Mouse (Mus musculus) hindbrain, postnatal 0 days (tissue): ENCODE measurements around the gene Nxph4. TPM values are rescaled to one million over a fixed set of nuclear protein-coding genes. Genes with fewer than 3 reads are reported as not detected.
A peak's percentile ranks its signal among the peaks of the same experiment; 100 is the strongest.

Experiments
- ATAC-seq: fragments of 200-750 bp; cut with Nextera tagmentation; 2 replicates; pipeline ENCODE4 v1.8.0; 2017; ENCODE audit warnings: mild to moderate bottlenecking, moderate TSS enrichment, moderate library complexity
- DNase-seq: peaks from one replicate; pipeline ENCODE4 v3.0.0-alpha.2; 2015; ENCODE audit warnings: low spot score
- H3K27ac ChIP-seq: fragments of 300-500 bp; sonication (generic); 2 replicates; pipeline ENCODE4 v1.5.1; 2014; ENCODE audit warnings: mild to moderate bottlenecking
- H3K27me3 ChIP-seq: fragments of 300-500 bp; sonication (generic); 2 replicates; pipeline ENCODE4 v1.6.1; 2014; ENCODE audit warnings: low read length, mixed read lengths; ENCODE audit not compliant: insufficient read depth
- H3K36me3 ChIP-seq: fragments of 300-500 bp; sonication (generic); 2 replicates; pipeline ENCODE4 v1.6.1; 2014; ENCODE audit warnings: low read length, mixed read lengths; ENCODE audit not compliant: insufficient read depth
- H3K4me1 ChIP-seq: fragments of 300-500 bp; sonication (generic); 2 replicates; pipeline ENCODE4 v1.6.1; 2014; ENCODE audit warnings: antibody characterized with exemption, low read length, mixed read lengths; ENCODE audit not compliant: insufficient read depth
- H3K4me2 ChIP-seq: fragments of 300-500 bp; sonication (generic); 2 replicates; pipeline ENCODE4 v1.6.1; 2014; ENCODE audit warnings: low read depth, mild to moderate bottlenecking, low read length, moderate library complexity, mixed read lengths
- H3K4me3 ChIP-seq: fragments of 300-500 bp; sonication (generic); 2 replicates; pipeline ENCODE4 v1.5.1; 2014; ENCODE audit warnings: low read length
- H3K9ac ChIP-seq: fragments of 300-500 bp; sonication (generic); replicated peaks from 2 replicates; pipeline ENCODE4 v1.6.1; 2014; ENCODE audit warnings: mild to moderate bottlenecking, low read length, moderate library complexity, mixed read lengths
- H3K9me3 ChIP-seq: fragments of 300-500 bp; sonication (generic); 2 replicates; pipeline ENCODE4 v1.6.1; 2016; ENCODE audit warnings: low read length, mixed read lengths
- CTCF ChIP-seq: IDR thresholded peaks from 2 replicates; pipeline ENCODE4 v1.5.1; 2016; ENCODE audit warnings: antibody characterized with exemption, control low read depth, low read depth
- WGBS: fragments of 180-500 bp; shearing (Covaris S2); extraction: QIAGEN DNeasy Blood & Tissue Kit; methylation state at CpG from one replicate; pipeline ENCODE4 v1.1.7; 2014; 5-methylcytosine and 5-hydroxymethylcytosine counted together
- polyA plus RNA-seq: library from polyadenylated mRNA; unstranded; fragments of >200 nt; fragmentation: Nextera tagmentation; extraction: Ambion mirVana; gene quantifications from 2 replicates; pipeline ENCODE4 v1.2.1, GENCODE M21; 2015
- total RNA-seq: library from RNA; depleted of rRNA; stranded (reverse); fragments of >200 nt; gene quantifications from 2 replicates; pipeline ENCODE4 v1.2.3, GENCODE M21; 2014

Nxph4 gene
- total and polyA plus RNA-seq, 2 experiments from 2014 or later: 26.0 to 146 TPM

GRCm38 (mm10) chr10:127519041-127519701 is 15.2 kb downstream of the Nxph4 start:
- DNase-seq: no peak

GRCm38 (mm10) chr10:127517941-127518340 is 16.4 kb downstream of the Nxph4 start:
- no peak for ATAC-seq

More at GRCm38 (mm10) chr10:127519041-127519701, 15.2 kb downstream of the Nxph4 start:
- TF ChIP-seq CTCF: no peak
- no peak overlapping the region for H3K27ac ChIP-seq
- no peak overlapping the region for H3K9ac ChIP-seq
- WGBS: 90% methylated on average over 26 of the region's 26 CpGs
- ATAC-seq: no peak
- H3K9me3 ChIP-seq: no peaks in the 10 kb centered on the region
- peaks cover 27% of the 10 kb centered on the region for H3K4me1 ChIP-seq
- no peak overlapping the region for H3K4me2 ChIP-seq
- H3K36me3 ChIP-seq: peaks cover 5% of the 10 kb centered on the region
- H3K27me3 ChIP-seq: no peaks in the 10 kb centered on the region
- no peak overlapping the region for H3K4me3 ChIP-seq

GRCm38 (mm10) chr10:127516576-127517260 is 17.6 kb downstream of the Nxph4 start:
- Histone ChIP-seq H3K36me3 (peaks cover 5% of the 10 kb centered on the region), H3K27ac (no peak overlapping the region), H3K4me3 (no peak overlapping the region), H3K9ac (peak overlapping the region; percentile 13; the same call in 1 of the 2 replicates), H3K4me1 (peaks cover 38% of the 10 kb centered on the region), H3K4me2 (peak overlapping the region; percentile 35; the same call in 1 of the 2 replicates), H3K9me3 (no peaks in the 10 kb centered on the region), H3K27me3 (no peaks in the 10 kb centered on the region)
- 12% methylated on average over 30 of the region's 30 CpGs for WGBS
- TF ChIP-seq CTCF: no peak
- no peak for DNase-seq
- no peak for ATAC-seq

More at GRCm38 (mm10) chr10:127517941-127518340, 16.4 kb downstream of the Nxph4 start:
- H3K4me3 ChIP-seq: no peak overlapping the region
- 95% methylated on average over 22 of the region's 22 CpGs for WGBS
- H3K27ac ChIP-seq: no peak overlapping the region
- TF ChIP-seq CTCF: no peak
- no peaks in the 10 kb centered on the region for H3K9me3 ChIP-seq
- peaks cover 31% of the 10 kb centered on the region for H3K4me1 ChIP-seq
- no peak overlapping the region for H3K4me2 ChIP-seq
- no peaks in the 10 kb centered on the region for H3K27me3 ChIP-seq
- peaks cover 5% of the 10 kb centered on the region for H3K36me3 ChIP-seq
- no peak overlapping the region for H3K9ac ChIP-seq
- DNase-seq: no peak

- peaks cover 5% of the 10 kb centered on the region for H3K36me3 ChIP-seq
- H3K9ac ChIP-seq: peak overlapping the region; percentile 13; the same call in 1 of the 2 replicates
- no peak overlapping the region for H3K4me2 ChIP-seq
- ATAC-seq (no peak), DNase-seq (no peak)
- H3K27me3 ChIP-seq: no peaks in the 10 kb centered on the region
- no peak overlapping the region for H3K4me3 ChIP-seq
- peak overlapping the region; percentile 11; the same call in 1 of the 2 replicates for H3K27ac ChIP-seq
- TF ChIP-seq CTCF: no peak
- H3K4me1 ChIP-seq: peaks cover 36% of the 10 kb centered on the region
- H3K9me3 ChIP-seq: no peaks in the 10 kb centered on the region
- WGBS: 25% methylated on average over 8 of the region's 8 CpGs
Measured at GRCm38 (mm10) chr10:127515983-127516459, 18.3 kb downstream of the Nxph4 start.

- H3K27me3 ChIP-seq: no peaks in the 10 kb centered on the region
- no peaks in the 10 kb centered on the region for H3K9me3 ChIP-seq
- no peak overlapping the region for H3K27ac ChIP-seq
- no peak overlapping the region for H3K9ac ChIP-seq
- WGBS: 36% methylated on average over 9 of the region's 9 CpGs
- H3K4me3 ChIP-seq: no peak overlapping the region
- H3K4me1 ChIP-seq: peaks cover 39% of the 10 kb centered on the region
- H3K4me2 ChIP-seq: no peak overlapping the region
- DNase-seq (no peak), ATAC-seq (no peak)
- peaks cover 5% of the 10 kb centered on the region for H3K36me3 ChIP-seq
- TF ChIP-seq CTCF: no peak
Measured at GRCm38 (mm10) chr10:127515271-127515982, 18.9 kb downstream of the Nxph4 start.

GRCm38 (mm10) chr10:127514764-127515163 is 19.6 kb downstream of the Nxph4 start, which contains the start of gene Ndufa4l2:
Gene Ndufa4l2, plus strand, starts transcription at chr10:127514967.
- Histone ChIP-seq H3K9ac (no peak within 1 kb of the TSS), H3K4me3 (no peak within 1 kb of the TSS)
- WGBS: 26% methylated on average over 6 of the region's 6 CpGs

More at GRCm38 (mm10) chr10:127514764-127515163, 19.6 kb downstream of the Nxph4 start, which contains the start of gene Ndufa4l2:
- Histone ChIP-seq H3K36me3 (peaks cover 5% of the 10 kb centered on the region), H3K4me2 (peak within 1 kb of the TSS; percentile 86), H3K27ac (no peak within 1 kb of the TSS), H3K9me3 (no peaks in the 10 kb centered on the region), H3K27me3 (no peaks in the 10 kb centered on the region), H3K4me1 (peaks cover 46% of the 10 kb centered on the region)
- no peak for DNase-seq
- no peak for TF ChIP-seq CTCF
- no peak for ATAC-seq
